Mouse (Mus musculus) liver, embryonic 14.5 days (tissue): ENCODE data around the gene Ctnnd2. TPM values are rescaled to one million over a fixed set of nuclear protein-coding genes. Genes with fewer than 3 reads are reported as not detected.

Experiments used
- ATAC-seq: fragments of 200-750 bp; cut with Nextera tagmentation; 2 replicates; pipeline ENCODE4 v1.8.0; 2017; ENCODE audit warnings: moderate number of reproducible peaks, mild to moderate bottlenecking, moderate library complexity; ENCODE audit not compliant: insufficient read depth
- DNase-seq, 3 experiments: peaks; one replicate each; pipeline ENCODE4 v3.0.0-alpha.2; 2012 to 2013; ENCODE audit warnings: low read depth in 3 of 3, low spot score in 3 of 3
- H3K27ac ChIP-seq: fragments of 300-500 bp; sonication (generic); 2 replicates; pipeline ENCODE4 v1.5.1; 2014; ENCODE audit warnings: moderate library complexity, mild to moderate bottlenecking, control low read depth, inconsistent platforms
- H3K27me3 ChIP-seq: fragments of 300-500 bp; sonication (generic); 2 replicates; pipeline ENCODE4 v1.6.1; 2014; ENCODE audit warnings: mild to moderate bottlenecking, low read length, moderate library complexity; ENCODE audit not compliant: control insufficient read depth, insufficient read depth
- H3K36me3 ChIP-seq: fragments of 300-500 bp; sonication (generic); replicated peaks from 2 replicates; pipeline ENCODE4 v1.6.1; 2014; ENCODE audit warnings: low read depth; ENCODE audit not compliant: control insufficient read depth, insufficient read depth
- H3K4me1 ChIP-seq, 2 experiments: fragments of 200-500 bp in 1 of 2; fragments of 300-500 bp in 1 of 2; sonication (generic) in 1 of 2; replicated peaks; 2 replicates each; pipeline ENCODE4 v1.6.1; 2012 to 2014; ENCODE audit warnings: antibody characterized with exemption in 1 of 2, inconsistent platforms in 1 of 2, low read length in 1 of 2; ENCODE audit not compliant: control insufficient read depth in 2 of 2, insufficient read depth in 2 of 2
- H3K4me2 ChIP-seq: fragments of 300-500 bp; sonication (generic); 2 replicates; pipeline ENCODE4 v1.6.1; 2014; ENCODE audit warnings: low read depth, mild to moderate bottlenecking, control low read depth, moderate library complexity
- H3K4me3 ChIP-seq, 2 experiments: fragments of 200-500 bp in 1 of 2; fragments of 300-500 bp in 1 of 2; sonication (generic) in 1 of 2; 2 replicates each; pipeline ENCODE4 v1.5.1; 2012 to 2014; ENCODE audit warnings: low read depth in 2 of 2, low read length in 2 of 2, mild to moderate bottlenecking in 2 of 2, control low read depth in 1 of 2, inconsistent platforms in 1 of 2, moderate library complexity in 1 of 2; ENCODE audit not compliant: insufficient read depth in 1 of 2
- H3K9ac ChIP-seq: fragments of 300-500 bp; sonication (generic); replicated peaks from 2 replicates; pipeline ENCODE4 v1.6.1; 2014; ENCODE audit warnings: mild to moderate bottlenecking, control low read depth, moderate library complexity
- H3K9me3 ChIP-seq: fragments of 300-500 bp; sonication (generic); 2 replicates; pipeline ENCODE4 v1.6.1; 2016; ENCODE audit warnings: low read length, mixed read lengths; ENCODE audit not compliant: control insufficient read depth
- CTCF ChIP-seq: IDR thresholded peaks from 2 replicates; pipeline ENCODE4 v1.5.1; 2016; ENCODE audit warnings: antibody characterized with exemption, low read depth, control low read depth
- EP300 ChIP-seq: IDR thresholded peaks from 2 replicates; pipeline ENCODE4 v1.6.1; 2016; ENCODE audit warnings: antibody characterized with exemption, low read depth
- WGBS: fragments of 180-500 bp; shearing (Covaris S2); extraction: QIAGEN DNeasy Blood & Tissue Kit; methylation state at CpG from one replicate; pipeline ENCODE4 v1.1.7; 2014; ENCODE audit not compliant: insufficient replicate concordance; 5-methylcytosine and 5-hydroxymethylcytosine counted together
- polyA plus RNA-seq, 2 experiments: library from polyadenylated mRNA; depleted of rRNA in 1 of 2; stranded (reverse) in 1 of 2; unstranded in 1 of 2; fragments of >200 nt; fragmentation: Nextera tagmentation in 1 of 2; extraction: Ambion mirVana in 1 of 2; gene quantifications; 2 replicates each; pipeline versions ENCODE4 v1.2.1 to v1.2.3; 2012 to 2014

The Ctnnd2 gene
- polyA plus RNA-seq, 2 experiments: 0.09 to 0.11 TPM

DNA sequence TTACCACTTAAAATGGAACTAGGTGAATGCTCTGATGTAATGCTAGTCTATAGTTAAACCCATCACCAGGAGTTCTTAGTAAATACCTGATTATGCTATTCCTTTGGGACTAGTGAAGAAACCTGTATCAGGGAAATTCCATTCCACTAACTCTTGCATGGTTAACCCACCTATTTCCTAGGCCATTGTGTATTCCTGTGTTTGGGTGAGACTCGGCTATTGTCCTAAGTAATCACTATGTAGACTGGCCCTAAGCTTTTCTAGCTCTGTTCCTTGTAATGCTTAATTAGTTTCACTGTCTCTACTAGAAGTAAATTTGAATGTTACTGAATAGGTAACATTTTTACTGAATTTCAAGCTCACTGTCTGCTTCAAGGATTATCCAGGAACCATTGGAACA lies 14.4 kb upstream of the Ctnnd2 start:
- H3K4me1 ChIP-seq: no peaks in the 10 kb centered on the region
- no peak overlapping the region for H3K9ac ChIP-seq
- no peak overlapping the region for H3K27ac ChIP-seq
- TF ChIP-seq CTCF (no peak), EP300 (no peak)
- H3K4me2 ChIP-seq: no peak overlapping the region
- no peak for ATAC-seq
- H3K4me3 ChIP-seq: no peak overlapping the region
- no peak for DNase-seq
- no peaks in the 10 kb centered on the region for H3K27me3 ChIP-seq
- H3K9me3 ChIP-seq: no peaks in the 10 kb centered on the region
- no peaks in the 10 kb centered on the region for H3K36me3 ChIP-seq
- 58% methylated on average over 1 of the region's 1 CpGs for WGBS

DNA sequence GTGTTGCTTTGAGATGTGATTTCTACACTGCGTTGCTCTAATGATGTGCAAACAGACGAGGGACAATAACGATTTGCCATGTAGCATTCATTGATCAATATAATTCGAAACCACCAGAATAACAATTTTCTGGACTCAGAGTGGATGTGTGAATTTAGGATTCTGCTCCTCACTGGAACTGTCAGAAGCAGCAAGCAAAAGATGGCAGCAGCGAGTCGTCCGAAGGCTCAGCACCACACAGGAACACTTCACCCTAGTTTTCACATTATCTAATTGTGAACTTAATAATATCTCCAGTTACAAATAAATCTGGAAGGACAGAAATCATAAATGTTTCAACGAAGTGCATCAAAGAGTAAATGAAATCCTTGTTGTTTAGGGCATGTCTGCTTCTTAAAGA lies 2.4 kb upstream of the Ctnnd2 start:
- Histone ChIP-seq H3K4me1 (no peaks in the 10 kb centered on the region), H3K4me2 (no peak overlapping the region), H3K27me3 (peaks cover 32% of the 10 kb centered on the region), H3K9ac (no peak overlapping the region), H3K9me3 (no peaks in the 10 kb centered on the region), H3K27ac (no peak overlapping the region), H3K36me3 (no peaks in the 10 kb centered on the region), H3K4me3 (no peak overlapping the region)
- ATAC-seq: no peak
- DNase-seq: no peak
- WGBS: 57% methylated on average over 8 of the region's 8 CpGs
- TF ChIP-seq CTCF: no peak
- TF ChIP-seq EP300: no peak

DNA sequence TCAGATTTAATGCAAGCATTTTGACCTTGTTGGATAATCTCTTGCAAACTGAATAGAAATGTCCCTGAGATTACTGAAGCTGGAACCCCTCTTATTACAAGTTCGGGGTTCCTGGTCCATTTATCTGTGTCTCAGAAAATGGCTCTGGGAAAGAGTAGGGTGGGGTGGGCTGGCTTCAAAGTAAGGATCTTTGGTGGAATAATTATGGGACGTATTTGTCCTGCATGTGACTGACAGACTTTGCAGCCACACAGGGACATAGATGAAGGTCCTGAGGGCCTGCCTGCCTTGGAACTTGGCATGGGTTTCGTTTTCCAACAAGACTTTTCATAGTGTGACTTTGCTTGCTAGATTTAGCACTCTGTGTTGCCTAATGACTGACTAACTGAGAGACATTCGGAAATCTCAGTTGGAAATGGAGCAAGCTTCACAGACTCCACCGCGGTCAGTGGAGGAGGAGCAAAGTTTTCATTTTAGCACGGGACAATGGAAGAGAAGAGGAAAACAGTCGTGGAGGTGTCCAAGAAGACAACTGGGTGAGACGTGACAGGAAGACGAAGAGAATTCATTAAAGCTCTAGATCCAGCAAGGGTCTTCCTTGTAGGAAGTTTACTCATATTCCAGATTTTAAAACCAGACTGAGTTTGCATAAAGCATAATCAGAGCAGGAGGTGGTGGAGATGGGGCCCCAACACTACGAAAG lies 749 bp upstream of the Ctnnd2 start:
- TF ChIP-seq CTCF: no peak
- no peak for TF ChIP-seq EP300

DNA sequence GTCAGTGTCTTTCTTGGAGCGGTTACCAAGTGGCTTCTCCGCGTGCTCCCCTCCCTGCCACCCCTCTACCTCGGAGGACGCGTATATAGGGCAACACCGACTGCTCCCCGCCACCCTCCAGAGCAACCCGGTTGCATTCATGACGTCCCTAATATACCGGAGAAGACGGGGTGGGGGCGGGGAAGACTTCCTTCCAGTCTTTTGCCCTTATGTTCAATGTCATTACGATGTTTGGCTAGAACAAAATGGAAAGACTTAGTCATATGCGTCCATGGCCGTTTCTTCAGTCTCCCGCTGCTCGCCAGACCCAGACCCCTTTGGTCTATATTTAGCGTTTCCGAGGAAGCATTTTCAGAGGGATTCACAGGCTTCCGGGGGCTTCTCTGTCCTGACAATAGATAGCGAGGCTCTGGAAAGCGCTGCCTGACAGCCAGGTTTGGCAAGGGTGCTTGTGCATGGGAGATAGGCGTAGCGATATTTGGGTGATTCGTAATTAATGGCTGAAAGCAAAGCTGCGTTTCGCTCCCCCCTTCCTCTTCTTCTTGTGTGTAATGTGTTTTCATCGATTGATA lies 1.1 kb downstream of the Ctnnd2 start:
- no peak overlapping the region for H3K27ac ChIP-seq
- no peak overlapping the region for H3K9ac ChIP-seq
- H3K27me3 ChIP-seq: peaks cover 32% of the 10 kb centered on the region
- H3K9me3 ChIP-seq: no peaks in the 10 kb centered on the region
- no peaks in the 10 kb centered on the region for H3K4me1 ChIP-seq
- ATAC-seq: no peak
- no peak for DNase-seq
- peak overlapping the region; percentile 4 to 42; a peak in 3 of 4 replicates for H3K4me3 ChIP-seq
- peak overlapping the region; percentile 54 for H3K4me2 ChIP-seq
- H3K36me3 ChIP-seq: no peaks in the 10 kb centered on the region
- 2% methylated on average over 29 of the region's 29 CpGs for WGBS
- TF ChIP-seq EP300: no peak
- TF ChIP-seq CTCF: no peak

More for the DNA sequence above, 749 bp upstream of the Ctnnd2 start:
- Histone ChIP-seq H3K4me1 (no peaks in the 10 kb centered on the region), H3K9me3 (no peaks in the 10 kb centered on the region), H3K36me3 (no peaks in the 10 kb centered on the region), H3K27ac (no peak overlapping the region), H3K27me3 (peaks cover 32% of the 10 kb centered on the region), H3K9ac (no peak overlapping the region), H3K4me2 (no peak overlapping the region), H3K4me3 (no peak overlapping the region)
- DNase-seq (no peak), ATAC-seq (no peak)
- 15% methylated on average over 11 of the region's 11 CpGs for WGBS

DNA sequence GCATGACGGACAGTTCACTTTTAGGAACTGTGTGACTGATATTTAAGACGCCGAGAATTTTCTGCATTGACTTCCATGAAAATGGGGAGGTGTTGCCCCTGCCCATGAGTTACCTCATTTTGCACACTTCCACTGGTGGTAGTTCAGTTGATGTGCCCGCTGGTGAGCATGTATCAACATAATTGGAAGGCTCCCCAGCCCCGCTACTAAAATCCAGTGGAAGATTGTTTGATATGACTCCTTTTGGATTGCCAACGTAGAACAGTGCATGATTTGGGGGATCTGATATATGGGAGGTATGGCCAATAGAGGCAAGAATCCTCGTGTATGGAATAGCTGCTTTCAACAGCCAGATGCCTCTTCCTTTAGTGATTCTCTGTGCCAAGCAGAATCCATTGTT lies 1.9 kb downstream of the Ctnnd2 start:
- Histone ChIP-seq H3K27me3 (peaks cover 32% of the 10 kb centered on the region), H3K9me3 (no peaks in the 10 kb centered on the region), H3K27ac (no peak overlapping the region), H3K4me1 (no peaks in the 10 kb centered on the region), H3K36me3 (no peaks in the 10 kb centered on the region), H3K4me3 (no peak overlapping the region), H3K4me2 (no peak overlapping the region), H3K9ac (no peak overlapping the region)
- ATAC-seq (no peak), DNase-seq (no peak)
- TF ChIP-seq CTCF (no peak), EP300 (no peak)
- 34% methylated on average over 7 of the region's 7 CpGs for WGBS
